Mouse (Mus musculus) embryonic facial prominence, embryonic 13.5 days (tissue): ENCODE results near the gene 4930432K21Rik. TPM values are rescaled to one million over a fixed set of nuclear protein-coding genes. Genes with fewer than 3 reads are reported as not detected.

Source experiments
- ATAC-seq: fragments of 200-750 bp; cut with Nextera tagmentation; 2 replicates; pipeline ENCODE4 v1.8.0; 2017; ENCODE audit warnings: low read depth; ENCODE audit not compliant: insufficient number of reproducible peaks, insufficient read depth, low FRiP score, low TSS enrichment
- H3K27ac ChIP-seq: fragments of 300-500 bp; sonication (generic); 2 replicates; pipeline ENCODE4 v1.5.1; 2015; ENCODE audit warnings: moderate library complexity, mild to moderate bottlenecking, inconsistent platforms
- H3K27me3 ChIP-seq: fragments of 300-500 bp; sonication (generic); 2 replicates; pipeline ENCODE4 v1.6.1; 2015; ENCODE audit warnings: mild to moderate bottlenecking, inconsistent platforms
- H3K36me3 ChIP-seq: fragments of 300-500 bp; sonication (generic); 2 replicates; pipeline ENCODE4 v1.6.1; 2015; ENCODE audit warnings: mild to moderate bottlenecking, inconsistent platforms
- H3K4me1 ChIP-seq: fragments of 300-500 bp; sonication (generic); 2 replicates; pipeline ENCODE4 v1.6.1; 2015; ENCODE audit warnings: inconsistent platforms
- H3K4me2 ChIP-seq: fragments of 300-500 bp; sonication (generic); 2 replicates; pipeline ENCODE4 v1.6.1; 2015; ENCODE audit warnings: moderate library complexity, mild to moderate bottlenecking, inconsistent platforms
- H3K4me3 ChIP-seq: fragments of 300-500 bp; sonication (generic); 2 replicates; pipeline ENCODE4 v1.5.1; 2015; ENCODE audit warnings: mild to moderate bottlenecking, inconsistent platforms
- H3K9ac ChIP-seq: fragments of 300-500 bp; sonication (generic); 2 replicates; pipeline ENCODE4 v1.6.1; 2015; ENCODE audit warnings: mild to moderate bottlenecking, inconsistent platforms
- H3K9me3 ChIP-seq: fragments of 300-500 bp; sonication (generic); 2 replicates; pipeline ENCODE4 v1.6.1; 2016; ENCODE audit warnings: inconsistent platforms
- WGBS: fragments of 180-500 bp; shearing (Covaris S2); methylation state at CpG from one replicate; pipeline ENCODE4 v1.1.7; 2015; ENCODE audit warnings: mixed read lengths; 5-methylcytosine and 5-hydroxymethylcytosine counted together
- microRNA counts: library from miRNA; unstranded; fragments of <30 nt; microRNA quantifications from one replicate; lab custom pipeline; 2016
- microRNA-seq: library from miRNA; unstranded; fragments of <30 nt; microRNA quantifications from one replicate; pipeline ENCODE4, GENCODE M21; 2016
- polyA plus RNA-seq: library from polyadenylated mRNA; unstranded; fragments of >200 nt; fragmentation: Nextera tagmentation; extraction: Ambion mirVana; gene quantifications from 2 replicates; pipeline ENCODE4 v1.2.1, GENCODE M21; 2015

Gene 4930432K21Rik
- polyA plus RNA-seq, 1 experiment from 2014 or later: 1.4 TPM

GRCm38 (mm10) chr8:84217206-84217605 lies 69.4 kb downstream of the 4930432K21Rik start:
- no peak for ATAC-seq
- WGBS: 92% methylated on average over 11 of the region's 11 CpGs
- peaks cover 96% of the 10 kb centered on the region for H3K36me3 ChIP-seq

GRCm38 (mm10) chr8:84218143-84218542 lies 70.3 kb downstream of the 4930432K21Rik start:
- no peak overlapping the region for H3K4me2 ChIP-seq
- peaks cover 97% of the 10 kb centered on the region for H3K36me3 ChIP-seq
- no peaks in the 10 kb centered on the region for H3K9me3 ChIP-seq
- no peak overlapping the region for H3K4me3 ChIP-seq
- no peak overlapping the region for H3K9ac ChIP-seq
- WGBS: 93% methylated on average over 5 of the region's 5 CpGs
- no peak for ATAC-seq
- no peaks in the 10 kb centered on the region for H3K27me3 ChIP-seq
- H3K4me1 ChIP-seq: no peaks in the 10 kb centered on the region
- no peak overlapping the region for H3K27ac ChIP-seq

More at GRCm38 (mm10) chr8:84217206-84217605, 69.4 kb downstream of the 4930432K21Rik start:
- Histone ChIP-seq H3K4me1 (no peaks in the 10 kb centered on the region), H3K27me3 (no peaks in the 10 kb centered on the region), H3K9ac (no peak overlapping the region), H3K9me3 (no peaks in the 10 kb centered on the region), H3K4me2 (no peak overlapping the region), H3K4me3 (no peak overlapping the region), H3K27ac (no peak overlapping the region)

GRCm38 (mm10) chr8:84220105-84220504 lies 72.3 kb downstream of the 4930432K21Rik start:
- peaks cover 98% of the 10 kb centered on the region for H3K36me3 ChIP-seq
- no peaks in the 10 kb centered on the region for H3K4me1 ChIP-seq
- 87% methylated on average over 7 of the region's 7 CpGs for WGBS
- H3K27ac ChIP-seq: no peak overlapping the region
- H3K27me3 ChIP-seq: no peaks in the 10 kb centered on the region
- H3K9ac ChIP-seq: no peak overlapping the region
- no peaks in the 10 kb centered on the region for H3K9me3 ChIP-seq
- H3K4me2 ChIP-seq: no peak overlapping the region
- H3K4me3 ChIP-seq: no peak overlapping the region
- no peak for ATAC-seq

MicroRNAs within 50 kb of the gene (microRNA counts, 519-probe panel; counts per million panel counts)
- 3,237 counts per million, percentile 75 among the panel's probes with 10 or more counts for microRNA mmu-miR-181c (lab: Ali Mortazavi, UCI)
- microRNA mmu-miR-23a (lab: Ali Mortazavi, UCI): 4,586 counts per million, percentile 92 among the panel's probes with 10 or more counts
- 5,176 counts per million, percentile 96 among the panel's probes with 10 or more counts for microRNA mmu-miR-27a (lab: Ali Mortazavi, UCI)

Small RNAs within 50 kb of the gene (microRNA-seq; reads per million reads assigned to microRNA genes)
- gene Gm25110: not detected
- gene Mir181c: 8,999 reads per million, percentile 94 among the genes with 10 or more reads in this experiment
- 5,626 reads per million, percentile 90 among the genes with 10 or more reads in this experiment for gene Mir181d
- 18,618 reads per million, percentile 96 among the genes with 10 or more reads in this experiment for gene Mir23a
- not detected for gene Mir24-2
- gene Mir27a: 374 reads per million, percentile 69 among the genes with 10 or more reads in this experiment
- not detected for gene Mir3074-2

Other genes starting within 250 kb of the 4930432K21Rik start
- gene Adgrl1, start 247.9 kb upstream of the 4930432K21Rik start, polyA plus RNA-seq: 30.5 and 31.6 TPM in 2 replicates
- 0.55 and 0.63 TPM in 2 replicates for gene Gm10644, start 192.8 kb upstream of the 4930432K21Rik start, polyA plus RNA-seq
- 58.0 and 61.3 TPM in 2 replicates for gene Asf1b, start 192.5 kb upstream of the 4930432K21Rik start, polyA plus RNA-seq
- 148 and 159 TPM in 2 replicates for gene Prkaca, start 175.0 kb upstream of the 4930432K21Rik start, polyA plus RNA-seq
- 14.5 and 15.8 TPM in 2 replicates for gene Samd1, start 150.4 kb upstream of the 4930432K21Rik start, polyA plus RNA-seq
- gene 1700067K01Rik, start 146.5 kb upstream of the 4930432K21Rik start, polyA plus RNA-seq: 0.73 and 1.6 TPM in 2 replicates
- gene 2210011C24Rik, start 135.9 kb upstream of the 4930432K21Rik start, polyA plus RNA-seq: 0.59 TPM in 1 of 2 replicates, not detected in the other
- gene Palm3, start 126.6 kb upstream of the 4930432K21Rik start, polyA plus RNA-seq: 6.9 and 8.5 TPM in 2 replicates
- gene Il27ra, start 105.4 kb upstream of the 4930432K21Rik start, polyA plus RNA-seq: 0.66 and 1.0 TPM in 2 replicates
- gene Rln3, start 103.0 kb upstream of the 4930432K21Rik start, polyA plus RNA-seq: not detected in 2 replicates
- gene Gm10643, start 82.9 kb upstream of the 4930432K21Rik start, polyA plus RNA-seq: 1.6 and 2.0 TPM in 2 replicates
- gene Rfx1, start 81.2 kb upstream of the 4930432K21Rik start, polyA plus RNA-seq: 8.7 and 10.1 TPM in 2 replicates
- gene Dcaf15, start 43.3 kb upstream of the 4930432K21Rik start, polyA plus RNA-seq: 10.8 and 12.2 TPM in 2 replicates
- 1.6 and 2.0 TPM in 2 replicates for gene Podnl1, start 22.0 kb upstream of the 4930432K21Rik start, polyA plus RNA-seq
- 28.2 and 30.7 TPM in 2 replicates for gene Cc2d1a, start 89 bp upstream of the 4930432K21Rik start, polyA plus RNA-seq
- gene Nanos3, start 37.2 kb downstream of the 4930432K21Rik start, polyA plus RNA-seq: 2.9 and 5.2 TPM in 2 replicates
- 19.6 and 22.6 TPM in 2 replicates for gene Zswim4, start 89.0 kb downstream of the 4930432K21Rik start, polyA plus RNA-seq
- gene D8Ertd738e, start 101.7 kb downstream of the 4930432K21Rik start, polyA plus RNA-seq: 318 and 344 TPM in 2 replicates
- 62.4 and 69.8 TPM in 2 replicates for gene Mri1, start 109.3 kb downstream of the 4930432K21Rik start, polyA plus RNA-seq
- 21.6 and 22.2 TPM in 2 replicates for gene Ccdc130, start 122.4 kb downstream of the 4930432K21Rik start, polyA plus RNA-seq
- 10.9 and 12.2 TPM in 2 replicates for gene Cacna1a, start 240.4 kb downstream of the 4930432K21Rik start, polyA plus RNA-seq